In the genomic region with DNA sequence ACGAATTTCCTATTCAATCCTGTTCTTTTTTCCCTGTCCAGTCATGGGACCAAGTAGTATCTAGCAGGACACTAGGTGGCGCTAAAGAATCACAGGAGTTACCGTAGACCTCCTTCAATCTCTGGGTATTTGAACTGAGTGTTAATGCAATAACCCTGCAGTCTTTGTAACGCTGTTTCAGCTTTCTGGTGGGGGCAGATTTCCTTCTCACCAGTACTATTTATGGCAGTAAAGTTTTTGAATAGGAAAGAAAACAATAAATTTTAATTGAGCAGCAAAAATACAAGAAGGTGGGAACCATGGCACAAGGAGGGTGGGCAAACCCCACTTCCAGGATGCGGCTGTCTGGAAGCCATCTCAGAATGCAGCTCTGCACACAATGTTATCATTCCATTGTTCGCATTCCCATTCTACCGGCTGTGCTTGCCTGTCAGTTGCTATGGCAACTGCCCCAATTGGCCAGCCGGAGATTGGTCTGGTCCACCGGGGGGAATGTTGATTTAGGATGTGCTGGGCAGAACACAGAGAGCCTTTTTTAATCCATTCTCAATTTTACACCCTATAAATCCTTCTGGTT, we compare ENCODE assay signal across 7 mouse cellular contexts.
DNase-seq lines count a peak whose midpoint lies in the region; ATAC-seq and TF ChIP-seq lines count a peak whose summit lies in the region.

No protein-coding gene starts in this region.

- H3K27ac ChIP-seq in forebrain, embryonic 15.5 days (replicated peaks): peak overlapping the region; percentile 86
- H3K27ac ChIP-seq in hindbrain, embryonic 10.5 days: peak overlapping the region; percentile 78
- H3K27ac ChIP-seq in layer of hippocampus, adult 2 months: peak overlapping the region; percentile 64; the same call in 1 of the 2 replicates
- H3K27ac ChIP-seq in lung, embryonic 16.5 days (ENCODE audit: low read length): no peak overlapping the region

- ATAC-seq in forebrain, embryonic 15.5 days (replicated peaks): peak; percentile 97
- peak; percentile 91 for ATAC-seq in lung, embryonic 16.5 days (ENCODE audit: low read depth)

- H3K9me3 ChIP-seq in forebrain, embryonic 15.5 days: no peaks in the 10 kb centered on the region
- no peaks in the 10 kb centered on the region for H3K9me3 ChIP-seq in hindbrain, embryonic 10.5 days
- no peaks in the 10 kb centered on the region for H3K9me3 ChIP-seq in lung, embryonic 16.5 days (ENCODE audit: control insufficient read depth, low read length)

- peak overlapping the region; percentile 29 for H3K4me2 ChIP-seq in forebrain, embryonic 15.5 days (replicated peaks)
- H3K4me2 ChIP-seq in lung, embryonic 16.5 days (ENCODE audit: low read depth, low read length): peak overlapping the region; percentile 29; the same call in 1 of the 2 replicates

- no peaks in the 10 kb centered on the region for H3K27me3 ChIP-seq in forebrain, embryonic 15.5 days
- no peaks in the 10 kb centered on the region for H3K27me3 ChIP-seq in hindbrain, embryonic 10.5 days (ENCODE audit: insufficient read depth, poor library complexity, severe bottlenecking)
- no peaks in the 10 kb centered on the region for H3K27me3 ChIP-seq in lung, embryonic 16.5 days (ENCODE audit: control insufficient read depth, insufficient read depth, low read depth, low read length)

- peaks cover 14% of the 10 kb centered on the region for H3K4me1 ChIP-seq in forebrain, embryonic 15.5 days
- H3K4me1 ChIP-seq in hindbrain, embryonic 10.5 days (replicated peaks): peaks cover 11% of the 10 kb centered on the region
- peaks cover 3% of the 10 kb centered on the region; the same call in 1 of the 2 replicates for H3K4me1 ChIP-seq in lung, embryonic 16.5 days (replicated peaks; ENCODE audit: control insufficient read depth, insufficient read depth, low read length)

- peak overlapping the region; percentile 8; the same call in 1 of the 2 replicates for H3K4me3 ChIP-seq in forebrain, embryonic 15.5 days
- H3K4me3 ChIP-seq in hindbrain, embryonic 10.5 days: peak overlapping the region; percentile 26
- peak overlapping the region; percentile 25; the same call in 1 of the 2 replicates for H3K4me3 ChIP-seq in layer of hippocampus, adult 2 months
- no peak overlapping the region for H3K4me3 ChIP-seq in lung, embryonic 16.5 days (ENCODE audit: low read length)

- peak overlapping the region; percentile 40; the same call in 1 of the 2 replicates for H3K9ac ChIP-seq in forebrain, embryonic 15.5 days (replicated peaks)
- H3K9ac ChIP-seq in lung, embryonic 16.5 days (ENCODE audit: low read length): no peak overlapping the region

- H3K36me3 ChIP-seq in forebrain, embryonic 15.5 days: 0 out of 2 replicates have a peak, but pooled peaks cover 2% of the 10 kb centered on the region
- H3K36me3 ChIP-seq in hindbrain, embryonic 10.5 days: no peaks in the 10 kb centered on the region
- H3K36me3 ChIP-seq in lung, embryonic 16.5 days (ENCODE audit: control insufficient read depth, insufficient read depth, low read length): no peaks in the 10 kb centered on the region

- peak; percentile 33 for DNase-seq in WW6 (ENCODE audit: low read depth, low spot score)
- DNase-seq in cerebellum, adult 18-20 months: peak; percentile 80 to 82
- DNase-seq in hindbrain, embryonic 10.5 days (ENCODE audit: low spot score): peak; percentile 77
- DNase-seq in layer of hippocampus, adult 2 months (ENCODE audit: low spot score in 2 of 2): peak; percentile 73 to 78
- DNase-seq in retina, postnatal 7 days (ENCODE audit: low read depth, low spot score): peak; percentile 80

- WGBS in forebrain, embryonic 15.5 days: 6% methylated on average over 9 of the region's 9 CpGs
- WGBS in hindbrain, embryonic 10.5 days: 14% methylated on average over 9 of the region's 9 CpGs
- 6% methylated on average over 9 of the region's 9 CpGs for WGBS in lung, embryonic 16.5 days

- peak; percentile 93 for TF ChIP-seq CTCF in layer of hippocampus, adult 2 months (conservative IDR thresholded peaks at IDR 0.05)
